Mouse (Mus musculus): Measurements from ENCODE around the gene Mical2. TPM values are rescaled to one million over a fixed set of nuclear protein-coding genes. Genes with fewer than 3 reads are reported as not detected.

Gene Mical2
- polyA plus RNA-seq, 1 experiment from 2014 or later: 11.5 TPM

GRCm38 (mm10) chr7:112362574-112363200, 137.0 kb downstream of the Mical2 start:
- H3K36me3 ChIP-seq (ENCODE audit: control insufficient read depth, insufficient read depth, low read length): no peaks in the 10 kb centered on the region
- no peaks in the 10 kb centered on the region for H3K4me1 ChIP-seq (ENCODE audit: control insufficient read depth, insufficient read depth, low read length)
- H3K9ac ChIP-seq (ENCODE audit: low read depth, low read length): no peak overlapping the region
- no peak for DNase-seq (ENCODE audit: low spot score)
- WGBS: 79% methylated on average over 7 of the region's 7 CpGs
- no peak for ATAC-seq (ENCODE audit: low read depth)
- H3K27ac ChIP-seq (replicated peaks; ENCODE audit: low read depth, low read length): no peak overlapping the region
- no peaks in the 10 kb centered on the region for H3K27me3 ChIP-seq (replicated peaks; ENCODE audit: control insufficient read depth, insufficient read depth, low read length)
- H3K4me2 ChIP-seq (ENCODE audit: low read depth, low read length): no peak overlapping the region
- no peaks in the 10 kb centered on the region for H3K9me3 ChIP-seq (ENCODE audit: control insufficient read depth, low read length)
- H3K4me3 ChIP-seq (ENCODE audit: low read depth, low read length): no peak overlapping the region

- no peak overlapping the region for H3K9ac ChIP-seq (ENCODE audit: low read depth, low read length)
- no peak overlapping the region for H3K4me2 ChIP-seq (ENCODE audit: low read depth, low read length)
- WGBS: 92% methylated on average over 3 of the region's 3 CpGs
- no peak overlapping the region for H3K27ac ChIP-seq (replicated peaks; ENCODE audit: low read depth, low read length)
- no peak overlapping the region for H3K4me3 ChIP-seq (ENCODE audit: low read depth, low read length)
- DNase-seq (ENCODE audit: low spot score) (no peak), ATAC-seq (ENCODE audit: low read depth) (no peak)
- no peaks in the 10 kb centered on the region for H3K27me3 ChIP-seq (replicated peaks; ENCODE audit: control insufficient read depth, insufficient read depth, low read length)
- no peaks in the 10 kb centered on the region for H3K36me3 ChIP-seq (ENCODE audit: control insufficient read depth, insufficient read depth, low read length)
- no peaks in the 10 kb centered on the region for H3K4me1 ChIP-seq (ENCODE audit: control insufficient read depth, insufficient read depth, low read length)
- H3K9me3 ChIP-seq (ENCODE audit: control insufficient read depth, low read length): no peaks in the 10 kb centered on the region
Observed at GRCm38 (mm10) chr7:112365864-112366263, 140.2 kb downstream of the Mical2 start.

DNA sequence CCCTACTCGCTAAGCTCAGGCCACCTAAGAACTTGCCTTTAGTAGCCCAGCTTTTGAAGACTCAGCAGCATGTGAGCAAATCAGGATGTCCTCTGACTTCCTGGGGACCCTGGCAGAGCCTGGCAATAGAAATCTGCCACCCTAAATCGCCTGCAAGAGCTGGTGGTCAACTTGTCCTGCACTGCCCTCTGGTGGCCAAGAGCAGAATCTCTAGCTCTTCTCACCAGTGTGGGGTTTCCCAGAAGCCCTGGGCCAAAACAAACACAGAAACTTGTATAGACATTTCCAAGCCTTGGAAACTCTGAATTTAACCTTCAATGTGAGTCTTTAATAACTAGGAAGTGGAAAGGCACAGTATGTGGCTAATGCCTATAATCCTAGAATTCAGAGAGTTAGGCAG, 143.4 kb downstream of the Mical2 start:
- Histone ChIP-seq H3K27ac (replicated peaks; ENCODE audit: low read depth, low read length) (no peak overlapping the region), H3K4me1 (ENCODE audit: control insufficient read depth, insufficient read depth, low read length) (no peaks in the 10 kb centered on the region), H3K36me3 (ENCODE audit: control insufficient read depth, insufficient read depth, low read length) (no peaks in the 10 kb centered on the region), H3K9me3 (ENCODE audit: control insufficient read depth, low read length) (no peaks in the 10 kb centered on the region), H3K9ac (ENCODE audit: low read depth, low read length) (no peak overlapping the region), H3K27me3 (replicated peaks; ENCODE audit: control insufficient read depth, insufficient read depth, low read length) (no peaks in the 10 kb centered on the region), H3K4me3 (ENCODE audit: low read depth, low read length) (no peak overlapping the region), H3K4me2 (ENCODE audit: low read depth, low read length) (no peak overlapping the region)
- peak; percentile 93 for DNase-seq (ENCODE audit: low spot score)
- peak; percentile 82 for ATAC-seq (ENCODE audit: low read depth)
- WGBS: 44% methylated on average over 2 of the region's 2 CpGs

- Histone ChIP-seq H3K36me3 (ENCODE audit: control insufficient read depth, insufficient read depth, low read length) (no peaks in the 10 kb centered on the region), H3K4me3 (ENCODE audit: low read depth, low read length) (no peak overlapping the region), H3K9ac (ENCODE audit: low read depth, low read length) (no peak overlapping the region), H3K4me2 (ENCODE audit: low read depth, low read length) (no peak overlapping the region), H3K27me3 (replicated peaks; ENCODE audit: control insufficient read depth, insufficient read depth, low read length) (no peaks in the 10 kb centered on the region), H3K9me3 (ENCODE audit: control insufficient read depth, low read length) (no peaks in the 10 kb centered on the region), H3K27ac (replicated peaks; ENCODE audit: low read depth, low read length) (no peak overlapping the region), H3K4me1 (ENCODE audit: control insufficient read depth, insufficient read depth, low read length) (0 out of 2 replicates have a peak, but pooled peaks cover 2% of the 10 kb centered on the region)
- DNase-seq (ENCODE audit: low spot score): no peak
- WGBS: 79% methylated on average over 3 of the region's 3 CpGs
- ATAC-seq (ENCODE audit: low read depth): no peak
Observed at GRCm38 (mm10) chr7:112369977-112370376, 144.3 kb downstream of the Mical2 start.

GRCm38 (mm10) chr7:112371387-112371786, 145.7 kb downstream of the Mical2 start:
- DNase-seq (ENCODE audit: low spot score) (no peak), ATAC-seq (ENCODE audit: low read depth) (no peak)
- Histone ChIP-seq H3K36me3 (ENCODE audit: control insufficient read depth, insufficient read depth, low read length) (no peaks in the 10 kb centered on the region), H3K9ac (ENCODE audit: low read depth, low read length) (no peak overlapping the region), H3K4me3 (ENCODE audit: low read depth, low read length) (no peak overlapping the region), H3K9me3 (ENCODE audit: control insufficient read depth, low read length) (no peaks in the 10 kb centered on the region), H3K27me3 (replicated peaks; ENCODE audit: control insufficient read depth, insufficient read depth, low read length) (no peaks in the 10 kb centered on the region), H3K4me1 (ENCODE audit: control insufficient read depth, insufficient read depth, low read length) (0 out of 2 replicates have a peak, but pooled peaks cover 4% of the 10 kb centered on the region), H3K4me2 (ENCODE audit: low read depth, low read length) (no peak overlapping the region), H3K27ac (replicated peaks; ENCODE audit: low read depth, low read length) (no peak overlapping the region)
- WGBS: 81% methylated on average over 2 of the region's 2 CpGs

- ATAC-seq (ENCODE audit: low read depth): no peak
- 77% methylated on average over 5 of the region's 5 CpGs for WGBS
- H3K4me1 ChIP-seq (ENCODE audit: control insufficient read depth, insufficient read depth, low read length): 0 out of 2 replicates have a peak, but pooled peaks cover 4% of the 10 kb centered on the region
- H3K4me3 ChIP-seq (ENCODE audit: low read depth, low read length): no peak overlapping the region
- H3K9me3 ChIP-seq (ENCODE audit: control insufficient read depth, low read length): no peaks in the 10 kb centered on the region
- H3K4me2 ChIP-seq (ENCODE audit: low read depth, low read length): no peak overlapping the region
- no peak overlapping the region for H3K27ac ChIP-seq (replicated peaks; ENCODE audit: low read depth, low read length)
- H3K9ac ChIP-seq (ENCODE audit: low read depth, low read length): no peak overlapping the region
- no peaks in the 10 kb centered on the region for H3K27me3 ChIP-seq (replicated peaks; ENCODE audit: control insufficient read depth, insufficient read depth, low read length)
- DNase-seq (ENCODE audit: low spot score): no peak
- H3K36me3 ChIP-seq (ENCODE audit: control insufficient read depth, insufficient read depth, low read length): no peaks in the 10 kb centered on the region
Observed at GRCm38 (mm10) chr7:112374035-112374434, 148.4 kb downstream of the Mical2 start.

DNA sequence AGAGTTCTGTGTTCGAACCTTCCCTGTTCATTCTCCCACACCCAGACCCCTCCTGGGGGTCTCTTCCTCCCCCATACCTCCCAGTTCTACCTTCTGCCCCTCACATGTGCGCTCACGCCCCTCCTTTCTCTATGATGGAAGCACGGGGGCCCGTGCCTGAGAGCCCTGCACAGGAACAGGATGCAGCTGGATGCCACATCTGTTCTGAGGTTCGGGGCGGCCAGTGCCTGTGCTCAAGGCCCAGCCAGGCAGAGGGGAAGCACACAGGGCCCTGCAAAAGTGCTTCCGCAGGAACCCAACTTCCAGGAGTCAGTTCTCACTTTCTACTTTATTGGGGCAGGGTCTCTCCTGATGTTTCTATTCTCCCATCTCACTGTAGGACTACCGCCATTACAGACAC, 149.4 kb downstream of the Mical2 start:
- ATAC-seq (ENCODE audit: low read depth) (no peak), DNase-seq (ENCODE audit: low spot score) (no peak)
- no peak overlapping the region for H3K4me2 ChIP-seq (ENCODE audit: low read depth, low read length)
- no peaks in the 10 kb centered on the region for H3K36me3 ChIP-seq (ENCODE audit: control insufficient read depth, insufficient read depth, low read length)
- H3K9me3 ChIP-seq (ENCODE audit: control insufficient read depth, low read length): no peaks in the 10 kb centered on the region
- no peak overlapping the region for H3K9ac ChIP-seq (ENCODE audit: low read depth, low read length)
- H3K4me1 ChIP-seq (ENCODE audit: control insufficient read depth, insufficient read depth, low read length): 0 out of 2 replicates have a peak, but pooled peaks cover 4% of the 10 kb centered on the region
- no peaks in the 10 kb centered on the region for H3K27me3 ChIP-seq (replicated peaks; ENCODE audit: control insufficient read depth, insufficient read depth, low read length)
- H3K4me3 ChIP-seq (ENCODE audit: low read depth, low read length): no peak overlapping the region
- WGBS: 53% methylated on average over 8 of the region's 9 CpGs
- H3K27ac ChIP-seq (replicated peaks; ENCODE audit: low read depth, low read length): no peak overlapping the region

GRCm38 (mm10) chr7:112375900-112376299, 150.2 kb downstream of the Mical2 start:
- 46% methylated on average over 5 of the region's 5 CpGs for WGBS
- no peak for DNase-seq (ENCODE audit: low spot score)
- ATAC-seq (ENCODE audit: low read depth): peak; percentile 41; the same call in 1 of the 2 replicates
- H3K36me3 ChIP-seq (ENCODE audit: control insufficient read depth, insufficient read depth, low read length): no peaks in the 10 kb centered on the region
- no peak overlapping the region for H3K4me3 ChIP-seq (ENCODE audit: low read depth, low read length)
- no peak overlapping the region for H3K4me2 ChIP-seq (ENCODE audit: low read depth, low read length)
- H3K27me3 ChIP-seq (replicated peaks; ENCODE audit: control insufficient read depth, insufficient read depth, low read length): no peaks in the 10 kb centered on the region
- H3K27ac ChIP-seq (replicated peaks; ENCODE audit: low read depth, low read length): no peak overlapping the region
- H3K9me3 ChIP-seq (ENCODE audit: control insufficient read depth, low read length): no peaks in the 10 kb centered on the region
- H3K4me1 ChIP-seq (ENCODE audit: control insufficient read depth, insufficient read depth, low read length): 0 out of 2 replicates have a peak, but pooled peaks cover 4% of the 10 kb centered on the region
- H3K9ac ChIP-seq (ENCODE audit: low read depth, low read length): no peak overlapping the region

- no peak overlapping the region for H3K4me2 ChIP-seq (ENCODE audit: low read depth, low read length)
- WGBS: 65% methylated on average over 2 of the region's 2 CpGs
- H3K27ac ChIP-seq (replicated peaks; ENCODE audit: low read depth, low read length): no peak overlapping the region
- H3K36me3 ChIP-seq (ENCODE audit: control insufficient read depth, insufficient read depth, low read length): no peaks in the 10 kb centered on the region
- no peak for DNase-seq (ENCODE audit: low spot score)
- H3K4me3 ChIP-seq (ENCODE audit: low read depth, low read length): no peak overlapping the region
- ATAC-seq (ENCODE audit: low read depth): no peak
- H3K27me3 ChIP-seq (replicated peaks; ENCODE audit: control insufficient read depth, insufficient read depth, low read length): no peaks in the 10 kb centered on the region
- no peak overlapping the region for H3K9ac ChIP-seq (ENCODE audit: low read depth, low read length)
- no peaks in the 10 kb centered on the region for H3K9me3 ChIP-seq (ENCODE audit: control insufficient read depth, low read length)
- H3K4me1 ChIP-seq (ENCODE audit: control insufficient read depth, insufficient read depth, low read length): 0 out of 2 replicates have a peak, but pooled peaks cover 4% of the 10 kb centered on the region
Observed at GRCm38 (mm10) chr7:112376611-112377010, 151.0 kb downstream of the Mical2 start.

Data from embryonic facial prominence, embryonic 14.5 days (tissue).